Mouse (Mus musculus) MEL (cell line): Measurements from ENCODE around the gene Ecel1. TPM values are rescaled to one million over a fixed set of nuclear protein-coding genes. Genes with fewer than 3 reads are reported as not detected.

Source experiments
- DNase-seq: peaks from one replicate; pipeline ENCODE4 v3.0.0; 2011; ENCODE audit warnings: low read depth, low spot score
- H3K27ac ChIP-seq: 2 replicates; pipeline ENCODE4 v1.5.1; 2012; ENCODE audit warnings: low read depth, mild to moderate bottlenecking, control low read depth, low read length, moderate library complexity; ENCODE audit not compliant: control insufficient read depth
- H3K27me3 ChIP-seq, 2 experiments: fragments of 150-350 bp in 1 of 2; sonication (generic) in 1 of 2; 2 replicates each; pipeline ENCODE4 v1.6.1; 2012; ENCODE audit warnings: low read length in 2 of 2, mild to moderate bottlenecking in 2 of 2, improper control_type of control experiment in 1 of 2, moderate library complexity in 1 of 2; ENCODE audit not compliant: insufficient read depth in 2 of 2, control insufficient read depth in 1 of 2
- H3K36me3 ChIP-seq, 2 experiments: 2 replicates each; pipeline ENCODE4 v1.6.1; 2012 to 2014; ENCODE audit warnings: low read length in 2 of 2, improper control_type of control experiment in 1 of 2, inconsistent platforms in 1 of 2, mild to moderate bottlenecking in 1 of 2; ENCODE audit not compliant: insufficient read depth in 2 of 2, control insufficient read depth in 1 of 2
- H3K4me1 ChIP-seq, 2 experiments: fragments of 150-350 bp in 1 of 2; sonication (generic) in 1 of 2; 2 replicates each; pipeline ENCODE4 v1.6.1; 2012; ENCODE audit warnings: low read length in 2 of 2, improper control_type of control experiment in 1 of 2, mild to moderate bottlenecking in 1 of 2; ENCODE audit not compliant: insufficient read depth in 2 of 2, control insufficient read depth in 1 of 2
- H3K4me3 ChIP-seq, 2 experiments: fragments of 150-350 bp in 1 of 2; sonication (generic) in 1 of 2; 2 replicates each; pipeline ENCODE4 v1.5.1; 2012; ENCODE audit warnings: low read depth in 2 of 2, low read length in 2 of 2, mild to moderate bottlenecking in 2 of 2, moderate library complexity in 2 of 2, control low read depth in 1 of 2, improper control_type of control experiment in 1 of 2; ENCODE audit not compliant: control insufficient read depth in 1 of 2, insufficient read depth in 1 of 2
- H3K79me2 ChIP-seq: 2 replicates; pipeline ENCODE4 v1.6.1; 2012; ENCODE audit warnings: mild to moderate bottlenecking, low read length, moderate library complexity; ENCODE audit not compliant: control insufficient read depth, poor library complexity, insufficient read depth
- H3K9ac ChIP-seq: 2 replicates; pipeline ENCODE4 v1.6.1; 2012; ENCODE audit warnings: low read depth, mild to moderate bottlenecking, control low read depth, low read length, moderate library complexity; ENCODE audit not compliant: control insufficient read depth, poor library complexity, severe bottlenecking
- H3K9me3 ChIP-seq: fragments of 150-350 bp; sonication (generic); replicated peaks from 2 replicates; pipeline ENCODE4 v1.6.1; 2012; ENCODE audit warnings: mild to moderate bottlenecking, low read length, improper control_type of control experiment, moderate library complexity; ENCODE audit not compliant: insufficient read depth
- CTCF ChIP-seq, 3 experiments: IDR thresholded peaks in 2 of 3; conservative IDR thresholded peaks in 1 of 3; 2 replicates each; pipeline ENCODE4 v1.5.1; 2011 to 2012; ENCODE audit warnings: low read length in 3 of 3, low read depth in 2 of 3, mild to moderate bottlenecking in 2 of 3, improper control_type of control experiment in 1 of 3, inconsistent platforms in 1 of 3, mixed read lengths in 1 of 3, moderate library complexity in 1 of 3; ENCODE audit not compliant: control insufficient read depth in 1 of 3, insufficient read depth in 1 of 3, poor library complexity in 1 of 3, severe bottlenecking in 1 of 3
- ELF1 ChIP-seq: IDR thresholded peaks from 2 replicates; pipeline ENCODE4 v1.6.1; 2014; ENCODE audit warnings: low read depth, mild to moderate bottlenecking, inconsistent platforms, low read length, improper control_type of control experiment, moderate library complexity
- MAFK ChIP-seq: IDR thresholded peaks from 2 replicates; pipeline ENCODE4 v1.6.1; 2011; ENCODE audit warnings: low read depth, mild to moderate bottlenecking, low read length, improper control_type of control experiment, borderline replicate concordance
- MAX ChIP-seq: IDR thresholded peaks from 2 replicates; pipeline ENCODE4 v1.6.1; 2011; ENCODE audit warnings: low read length, improper control_type of control experiment
- MEF2A ChIP-seq: IDR thresholded peaks from 2 replicates; pipeline ENCODE4 v1.6.1; 2014; ENCODE audit warnings: low read depth, mild to moderate bottlenecking, inconsistent platforms, low read length, improper control_type of control experiment; ENCODE audit not compliant: poor library complexity, insufficient replicate concordance, severe bottlenecking; ENCODE audit errors: extremely low read depth
- MXI1 ChIP-seq: IDR thresholded peaks from 2 replicates; pipeline ENCODE4 v1.6.1; 2011; ENCODE audit warnings: mild to moderate bottlenecking, low read depth, low read length, improper control_type of control experiment
- MYB ChIP-seq: IDR thresholded peaks from 2 replicates; pipeline ENCODE4 v1.6.1; 2011; ENCODE audit warnings: mild to moderate bottlenecking, low read depth, low read length, improper control_type of control experiment
- POLR2A ChIP-seq, 2 experiments: IDR thresholded peaks; 2 replicates each; pipeline ENCODE4 v1.6.1; 2011 to 2012; ENCODE audit warnings: low read length in 2 of 2, mild to moderate bottlenecking in 2 of 2, control low read depth in 1 of 2, improper control_type of control experiment in 1 of 2, low read depth in 1 of 2, moderate library complexity in 1 of 2; ENCODE audit not compliant: control insufficient read depth in 1 of 2, insufficient read depth in 1 of 2, poor library complexity in 1 of 2
- RAD21 ChIP-seq: IDR thresholded peaks from 2 replicates; pipeline ENCODE4 v1.6.1; 2011; ENCODE audit warnings: mild to moderate bottlenecking, low read depth, low read length, improper control_type of control experiment
- RCOR1 ChIP-seq: IDR thresholded peaks from 2 replicates; pipeline ENCODE4 v1.6.1; 2012; ENCODE audit warnings: low read depth, mild to moderate bottlenecking, inconsistent platforms, low read length, improper control_type of control experiment
- SIN3A ChIP-seq: IDR thresholded peaks from 2 replicates; pipeline ENCODE4 v1.6.1; 2012; ENCODE audit warnings: low read length, improper control_type of control experiment, inconsistent platforms
- TAL1 ChIP-seq: IDR thresholded peaks from 2 replicates; pipeline ENCODE4 v1.6.1; 2012; ENCODE audit warnings: mild to moderate bottlenecking, inconsistent platforms, low read length, moderate library complexity, mixed read lengths
- USF2 ChIP-seq, 2 experiments: IDR thresholded peaks; 2 replicates each; pipeline ENCODE4 v1.6.1; 2011 to 2012; ENCODE audit warnings: improper control_type of control experiment in 2 of 2, low read length in 2 of 2, borderline replicate concordance in 1 of 2, inconsistent platforms in 1 of 2, low read depth in 1 of 2, mild to moderate bottlenecking in 1 of 2; ENCODE audit not compliant: insufficient read depth in 1 of 2
- ZKSCAN1 ChIP-seq: IDR thresholded peaks from 2 replicates; pipeline ENCODE4 v1.6.1; 2012; ENCODE audit warnings: low read depth, mild to moderate bottlenecking, inconsistent platforms, low read length, improper control_type of control experiment, moderate library complexity
- polyA plus RNA-seq, 2 experiments: library from polyadenylated mRNA; stranded (reverse) in 1 of 2; unstranded in 1 of 2; fragments of >175 nt in 1 of 2; fragments of >200 nt in 1 of 2; gene quantifications; 2 replicates each; pipeline versions ENCODE4 v1.2.1 to v1.2.4; 2012; ENCODE audit warnings: low replicate concordance in 2 of 2, low read depth in 1 of 2; ENCODE audit not compliant: insufficient read length in 2 of 2, insufficient read depth in 1 of 2, missing spikeins in 1 of 2
- total RNA-seq: library from RNA; depleted of rRNA; stranded (reverse); fragments of 300-350 nt; gene quantifications from 2 replicates; pipeline ENCODE4 v1.2.3, GENCODE M21; 2012

Ecel1 gene
- total and polyA plus RNA-seq, 3 experiments: 0.73 to 4.8 TPM; not detected in 1

DNA sequence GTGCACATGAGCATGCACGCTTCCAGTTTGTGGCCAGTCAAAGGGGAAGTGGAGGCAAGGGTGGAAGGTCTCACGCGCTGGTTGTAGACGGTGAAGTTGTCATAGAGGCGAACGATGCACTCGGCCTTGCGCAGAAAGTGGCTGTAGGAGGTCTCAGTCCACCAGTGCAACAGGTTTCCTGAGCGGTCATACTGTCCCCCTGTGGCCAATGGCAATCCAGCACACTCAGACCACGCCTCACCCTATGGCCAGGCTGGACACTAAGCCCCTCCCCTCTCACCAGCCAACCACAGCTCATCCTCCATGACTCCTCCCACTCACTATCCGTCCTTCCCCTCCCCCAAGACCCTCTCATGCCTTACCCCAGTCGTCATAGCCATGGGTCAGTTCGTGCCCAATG, 6.9 kb downstream of the Ecel1 start (continued):
- TF ChIP-seq SIN3A: no peak; the same call in 1 of the 2 replicates
- TF ChIP-seq, all 39 proteins: peak for 8

DNA sequence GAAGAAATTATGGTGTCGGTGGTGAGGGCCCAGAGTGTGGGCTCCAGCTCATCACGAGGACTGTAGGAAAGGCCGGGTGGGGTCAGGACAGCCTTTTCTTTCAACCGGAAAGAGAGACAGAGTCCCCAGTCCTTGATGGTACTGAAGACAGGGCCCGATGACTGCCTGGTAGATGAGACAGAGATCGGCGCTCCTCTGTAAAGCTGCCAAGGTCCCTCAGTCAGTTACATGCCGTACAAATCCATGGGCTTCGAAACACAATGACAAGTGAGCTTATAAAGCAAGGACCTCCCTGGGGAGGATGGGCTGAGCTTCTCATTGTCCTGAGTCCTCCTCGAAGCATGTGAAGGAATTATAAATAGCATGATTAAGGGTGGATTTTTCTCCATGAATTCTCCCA, 13.2 kb downstream of the Ecel1 start:
- H3K27ac ChIP-seq: no peak overlapping the region
- no peak overlapping the region for H3K9ac ChIP-seq
- no peaks in the 10 kb centered on the region for H3K27me3 ChIP-seq
- H3K36me3 ChIP-seq: peaks cover 0 to 4% of the 10 kb centered on the region in 2 experiments; a peak in 2 of 4 replicates
- H3K79me2 ChIP-seq: no peaks in the 10 kb centered on the region
- peaks cover 0 to 5% of the 10 kb centered on the region in 2 experiments; a peak in 1 of 4 replicates for H3K4me1 ChIP-seq
- no peaks in the 10 kb centered on the region for H3K9me3 ChIP-seq
- no peak for DNase-seq
- H3K4me3 ChIP-seq: no peak overlapping the region
- TF ChIP-seq CTCF (IDR thresholded peaks at IDR 0.05 in 2 of 3, conservative IDR thresholded peaks at IDR 0.05 in 1 of 3; ENCODE audit: control insufficient read depth in 1 of 3, insufficient read depth in 1 of 3, low read depth in 2 of 3, low read length in 3 of 3, poor library complexity in 1 of 3, severe bottlenecking in 1 of 3) (no peak), MYB (no peak), ZKSCAN1 (no peak), MXI1 (no peak), USF2 (IDR thresholded peaks at IDR 0.05; ENCODE audit: borderline replicate concordance in 1 of 2, insufficient read depth in 1 of 2, low read depth in 1 of 2, low read length in 2 of 2) (no peak), TAL1 (no peak), ELF1 (no peak), MAFK (no peak), RCOR1 (no peak), MEF2A (no peak)
- TF ChIP-seq, all 39 proteins: peak for 0

DNA sequence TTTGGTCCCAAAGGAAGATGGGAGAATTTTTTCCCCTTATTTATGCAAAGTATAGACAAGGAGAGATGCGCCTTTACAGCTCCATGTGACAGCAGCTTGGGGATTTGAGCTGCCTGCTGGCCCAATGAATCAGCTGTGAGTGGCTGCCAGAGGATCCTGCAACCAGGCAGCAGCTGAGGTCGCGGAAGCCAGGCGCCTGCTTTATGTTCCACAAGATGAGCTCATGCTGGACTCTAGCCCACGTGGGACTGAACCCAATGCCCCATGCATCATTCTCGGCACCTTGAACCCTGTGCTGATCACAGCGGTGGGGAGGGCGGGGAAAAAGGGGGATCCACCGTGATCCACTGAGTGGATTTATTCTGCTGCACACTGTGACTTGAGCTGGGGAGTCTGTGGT, 13.9 kb downstream of the Ecel1 start:
- H3K9ac ChIP-seq: no peak overlapping the region
- peaks cover 0 to 5% of the 10 kb centered on the region in 2 experiments; a peak in 1 of 4 replicates for H3K4me1 ChIP-seq
- H3K27me3 ChIP-seq: no peaks in the 10 kb centered on the region
- no peaks in the 10 kb centered on the region for H3K9me3 ChIP-seq
- no peak overlapping the region for H3K27ac ChIP-seq
- H3K79me2 ChIP-seq: no peaks in the 10 kb centered on the region
- no peak overlapping the region for H3K4me3 ChIP-seq
- H3K36me3 ChIP-seq: peaks cover 0 to 4% of the 10 kb centered on the region in 2 experiments; a peak in 2 of 4 replicates
- DNase-seq: no peak
- TF ChIP-seq MAX: no peak
- TF ChIP-seq, all 39 proteins: peak for 0

DNA sequence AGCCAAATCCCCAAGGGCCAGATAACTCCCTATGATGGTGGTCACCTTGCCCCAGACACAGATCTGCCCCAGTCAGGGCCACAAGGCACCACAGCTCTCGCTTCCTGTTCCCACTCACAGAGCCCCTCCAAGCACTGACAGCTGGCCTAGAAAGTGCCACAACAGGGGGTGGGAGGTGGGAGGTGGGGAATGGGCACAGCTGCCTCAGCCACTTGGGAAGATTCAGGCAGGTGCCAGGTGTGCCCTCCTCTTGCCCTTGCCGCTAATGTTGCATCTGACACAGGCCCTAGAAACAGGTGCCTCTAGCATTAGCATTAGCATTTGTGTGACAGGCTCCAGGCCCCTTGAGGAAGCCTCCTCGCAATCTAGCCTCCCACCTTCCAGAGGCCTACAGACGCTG, 14.8 kb downstream of the Ecel1 start:
- TF ChIP-seq USF2 (IDR thresholded peaks at IDR 0.05; ENCODE audit: borderline replicate concordance in 1 of 2, insufficient read depth in 1 of 2, low read depth in 1 of 2, low read length in 2 of 2) (no peak), RAD21 (no peak), POLR2A (IDR thresholded peaks at IDR 0.05; ENCODE audit: control insufficient read depth in 1 of 2, insufficient read depth in 1 of 2, low read depth in 1 of 2, low read length in 2 of 2, poor library complexity in 1 of 2) (no peak), MYB (no peak), CTCF (IDR thresholded peaks at IDR 0.05 in 2 of 3, conservative IDR thresholded peaks at IDR 0.05 in 1 of 3; ENCODE audit: control insufficient read depth in 1 of 3, insufficient read depth in 1 of 3, low read depth in 2 of 3, low read length in 3 of 3, poor library complexity in 1 of 3, severe bottlenecking in 1 of 3) (no peak), ELF1 (no peak), TAL1 (no peak)
- Histone ChIP-seq H3K4me3 (no peak overlapping the region), H3K27ac (no peak overlapping the region), H3K4me1 (peaks cover 0 to 5% of the 10 kb centered on the region in 2 experiments; a peak in 1 of 4 replicates), H3K79me2 (no peaks in the 10 kb centered on the region), H3K9ac (no peak overlapping the region), H3K27me3 (no peaks in the 10 kb centered on the region), H3K9me3 (no peaks in the 10 kb centered on the region), H3K36me3 (peaks cover 0 to 4% of the 10 kb centered on the region in 2 experiments; a peak in 2 of 4 replicates)
- no peak for DNase-seq
